Mouse (Mus musculus): Measurements from ENCODE around the gene P4hb.

- TF ChIP-seq CTCF (IDR thresholded peaks at IDR 0.05; ENCODE audit: borderline replicate concordance, control insufficient read depth, extremely low read depth, insufficient read depth, low read length, poor library complexity) (no peak), POLR2A (IDR thresholded peaks at IDR 0.05; ENCODE audit: control insufficient read depth, extremely low read depth, insufficient read depth, low read length, poor library complexity) (peak; percentile 74)
Observed at GRCm38 (mm10) chr11:120549168-120549945, 23.7 kb downstream of the P4hb start, which contains the start of gene Mcrip1.

Measured in thymus, adult 2 months (tissue).